10 mouse cellular contexts compared by ENCODE assay signal in the genomic region with DNA sequence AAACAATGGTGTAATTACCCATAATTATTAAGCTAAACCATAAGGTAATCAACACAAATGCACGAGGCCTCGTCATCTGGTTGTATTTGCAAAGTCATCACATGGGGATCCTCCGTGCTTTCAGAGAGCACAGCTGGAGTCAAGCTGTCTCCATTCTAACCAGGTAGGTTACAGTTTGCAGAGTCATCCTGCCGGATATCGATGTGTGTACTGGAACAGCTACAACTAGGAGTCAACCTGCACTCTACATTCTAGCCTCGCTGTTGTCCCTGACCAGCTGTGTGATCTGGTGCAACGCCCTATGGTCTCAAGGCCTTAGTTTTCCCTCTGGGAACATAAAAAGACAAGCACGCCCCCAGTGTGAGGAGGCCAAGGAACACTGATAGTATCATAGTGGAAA. TPM values are rescaled to one million over a fixed set of nuclear protein-coding genes. Genes with fewer than 3 reads are reported as not detected.
DNase-seq lines count a peak whose midpoint lies in the region; ATAC-seq and TF ChIP-seq lines count a peak whose summit lies in the region.
"Had no signal": no experiment of that assay in that cellular context is flagged by ENCODE, and none has a peak within 500 bp of the region (broad histone marks: within the 10 kb centered on the region; RNA-seq: fewer than 3 reads in every experiment).

No protein-coding gene starts in this region.

- H3K9ac ChIP-seq in heart, embryonic 12.5 days, result no peak overlapping the region
- no peak overlapping the region for H3K9ac ChIP-seq in forebrain, embryonic 12.5 days

- peak; percentile 87 for DNase-seq in heart, adult 11 months
- peak; percentile 16 for DNase-seq in G1E (ENCODE audit: low spot score)
- no peak for DNase-seq in cerebellum, adult 9-11 months
- DNase-seq in left cerebral cortex, postnatal 25 days (ENCODE audit: low spot score in 2 of 2), result no peak
- DNase-seq: cerebellum, postnatal 36 days had no signal

- no peaks in the 10 kb centered on the region for H3K27me3 ChIP-seq in heart, embryonic 12.5 days (replicated peaks)
- H3K27me3 ChIP-seq in G1E (ENCODE audit: insufficient read depth, low read length), result no peaks in the 10 kb centered on the region
- no peaks in the 10 kb centered on the region for H3K27me3 ChIP-seq in forebrain, embryonic 12.5 days
- H3K27me3 ChIP-seq: CH12.LX had no signal

- peaks cover 18% of the 10 kb centered on the region; the same call in 1 of the 2 replicates for H3K36me3 ChIP-seq in heart, embryonic 12.5 days
- H3K36me3 ChIP-seq in G1E (replicated peaks), result peaks cover 30% of the 10 kb centered on the region
- peaks cover 14% of the 10 kb centered on the region for H3K36me3 ChIP-seq in forebrain, embryonic 12.5 days (replicated peaks)

- H3K4me3 ChIP-seq in heart, embryonic 12.5 days, result no peak overlapping the region
- H3K4me3 ChIP-seq in G1E (ENCODE audit: low read depth, low read length), result no peak overlapping the region
- H3K4me3 ChIP-seq in forebrain, embryonic 12.5 days (replicated peaks), result peak overlapping the region; percentile 64; the same call in 1 of the 2 replicates

- no peak overlapping the region for H3K27ac ChIP-seq in heart, embryonic 12.5 days (ENCODE audit: poor library complexity, severe bottlenecking)
- no peak overlapping the region for H3K27ac ChIP-seq in forebrain, embryonic 12.5 days

- H3K9me3 ChIP-seq in heart, embryonic 12.5 days (replicated peaks), result no peaks in the 10 kb centered on the region
- H3K9me3 ChIP-seq in G1E (replicated peaks), result no peaks in the 10 kb centered on the region
- H3K9me3 ChIP-seq in forebrain, embryonic 12.5 days, result no peaks in the 10 kb centered on the region

- WGBS in heart, embryonic 12.5 days, result 76% methylated on average over 8 of the region's 8 CpGs
- 64% methylated on average over 8 of the region's 8 CpGs for WGBS in forebrain, embryonic 12.5 days

- no peak for TF ChIP-seq CTCF in G1E (IDR thresholded peaks at IDR 0.05; ENCODE audit: low read depth, low read length)

- intact Hi-C loops in left cerebral cortex, postnatal 25 days (cut with DNase I), result no loop called here

- H3K4me1 ChIP-seq in heart, embryonic 12.5 days (replicated peaks), result peaks cover 9% of the 10 kb centered on the region
- peaks cover 22% of the 10 kb centered on the region for H3K4me1 ChIP-seq in G1E (ENCODE audit: insufficient read depth, low read depth, low read length)
- H3K4me1 ChIP-seq in forebrain, embryonic 12.5 days, result peaks cover 5% of the 10 kb centered on the region

- no peak for ATAC-seq in heart, embryonic 12.5 days (ENCODE audit: insufficient number of reproducible peaks, low FRiP score)
- ATAC-seq in G1E (ENCODE audit: extremely low read depth, insufficient number of reproducible peaks, low FRiP score, poor library complexity, severe bottlenecking), result peak; percentile 58
- ATAC-seq in forebrain, embryonic 12.5 days (ENCODE audit: low FRiP score), result no peak
- ATAC-seq in megakaryocyte-erythroid progenitor cell, adult 5-6 weeks (replicated peaks; ENCODE audit: low FRiP score, low TSS enrichment, poor library complexity, severe bottlenecking), result peak; percentile 44; the same call in 1 of the 2 replicates
- no peak for ATAC-seq in activated CD4-positive, CD25-positive, alpha-beta regulatory T cell, adult 4 months

- no peak overlapping the region for H3K4me2 ChIP-seq in heart, embryonic 12.5 days
- H3K4me2 ChIP-seq in forebrain, embryonic 12.5 days, result peak overlapping the region; percentile 58

RNA-seq across cellular contexts. Expression of gene Pgrmc1, which starts 2.1 kb away (rescaled TPM):
- polyA plus RNA-seq in heart, embryonic 12.5 days (2016; fragmentation: Nextera tagmentation; extraction: Ambion mirVana), result 144 TPM in 2 replicates
- total RNA-seq in G1E (2014; fragmentation: Nextera tagmentation) (54.4 and 60.4 TPM in 2 replicates), G1E (2017) (88.4 and 109 TPM in 2 replicates)
- 107 and 113 TPM in 2 replicates for polyA plus RNA-seq in G1E (2012)
- polyA plus RNA-seq in forebrain, embryonic 12.5 days (2016; fragmentation: Nextera tagmentation; extraction: Ambion mirVana), result 414 and 424 TPM in 2 replicates
- total RNA-seq in megakaryocyte-erythroid progenitor cell, adult 5-6 weeks (2014; fragmentation: Nextera tagmentation), result 74.8 and 75.4 TPM in 2 replicates
- 80.5 and 109 TPM in 2 replicates for total RNA-seq in megakaryocyte-erythroid progenitor cell, adult 5-6 weeks (2017)
- polyA plus RNA-seq in activated CD4-positive, CD25-positive, alpha-beta regulatory T cell, adult 4 months (2017; shearing (Covaris generic)), result 10 to 100 TPM; 61.9 to 69.7 TPM
- 100 to 1,000 TPM; 307 to 330 TPM for total RNA-seq in left cerebral cortex, postnatal 25 days (2021)

RNA-seq across cellular contexts. Expression of gene Akap17b, which starts 45.1 kb away (rescaled TPM):
- 1.4 and 1.6 TPM in 2 replicates for polyA plus RNA-seq in heart, embryonic 12.5 days (2016; fragmentation: Nextera tagmentation; extraction: Ambion mirVana)
- total RNA-seq in G1E (2014; fragmentation: Nextera tagmentation) (8.5 and 10.9 TPM in 2 replicates), G1E (2017) (5.9 and 6.3 TPM in 2 replicates)
- 0.53 and 0.57 TPM in 2 replicates for polyA plus RNA-seq in G1E (2012)
- 3.9 and 4.4 TPM in 2 replicates for polyA plus RNA-seq in forebrain, embryonic 12.5 days (2016; fragmentation: Nextera tagmentation; extraction: Ambion mirVana)
- total RNA-seq in megakaryocyte-erythroid progenitor cell, adult 5-6 weeks (2014; fragmentation: Nextera tagmentation), result 2.1 and 2.6 TPM in 2 replicates
- total RNA-seq in megakaryocyte-erythroid progenitor cell, adult 5-6 weeks (2017), result 6.8 and 11.8 TPM in 2 replicates
- polyA plus RNA-seq in activated CD4-positive, CD25-positive, alpha-beta regulatory T cell, adult 4 months (2017; shearing (Covaris generic)), result 1 to 10 TPM in 1 of 2 experiments, under 1 TPM in 1; 0.98 to 1.3 TPM
- 10 to 100 TPM; 12.6 to 12.8 TPM for total RNA-seq in left cerebral cortex, postnatal 25 days (2021)

Comparison
In these comparisons a context has a peak if more than half of its experiments do, and no peak if none do; other contexts are left out.
1. DNase-seq: peak in heart, adult 11 months (single experiment) and G1E (single experiment); none in cerebellum, adult 9-11 months (single experiment) and left cerebral cortex, postnatal 25 days (0 of 2).
2. ATAC-seq: peak in G1E (single experiment) and megakaryocyte-erythroid progenitor cell, adult 5-6 weeks (single experiment); none in heart, embryonic 12.5 days (single experiment), forebrain, embryonic 12.5 days (single experiment) and activated CD4-positive, CD25-positive, alpha-beta regulatory T cell, adult 4 months (single experiment).